Mouse (Mus musculus) megakaryocyte progenitor cell, adult 5-6 weeks (primary cell): ENCODE measurements at regions not wholly inside any gene's neighbourhood (a gene's known extent, or its start where the extent isn't known, plus 50 kb on each side); places are given as distances from the start of the nearest gene placed in this dataset.

Experiments used
- ATAC-seq: replicated peaks from 2 replicates; pipeline ENCODE4 v1.8.0; 2016; ENCODE audit warnings: mild to moderate bottlenecking, moderate TSS enrichment, inconsistent platforms; ENCODE audit not compliant: poor library complexity

DNA sequence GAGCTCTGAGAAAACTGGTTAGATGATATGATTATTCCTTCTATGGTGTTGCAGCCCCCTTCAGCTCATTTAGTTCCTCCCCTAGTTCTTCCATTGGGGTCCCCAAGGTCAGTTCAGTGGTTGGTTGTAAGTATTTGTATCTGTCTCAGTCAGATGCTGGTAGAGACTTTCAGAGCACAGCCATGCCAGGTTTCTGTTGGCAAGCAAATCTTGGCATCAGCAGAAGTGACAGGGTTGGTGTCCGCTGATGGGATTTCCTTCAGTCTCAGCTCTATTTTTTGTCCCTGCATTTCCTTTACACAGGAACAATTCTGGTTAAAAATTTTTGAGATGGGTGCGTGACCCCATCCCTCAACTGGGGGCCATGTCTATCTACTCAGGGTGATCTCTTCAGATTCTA is 55.3 kb upstream of the Spaca1 start:
- no peak for ATAC-seq

DNA sequence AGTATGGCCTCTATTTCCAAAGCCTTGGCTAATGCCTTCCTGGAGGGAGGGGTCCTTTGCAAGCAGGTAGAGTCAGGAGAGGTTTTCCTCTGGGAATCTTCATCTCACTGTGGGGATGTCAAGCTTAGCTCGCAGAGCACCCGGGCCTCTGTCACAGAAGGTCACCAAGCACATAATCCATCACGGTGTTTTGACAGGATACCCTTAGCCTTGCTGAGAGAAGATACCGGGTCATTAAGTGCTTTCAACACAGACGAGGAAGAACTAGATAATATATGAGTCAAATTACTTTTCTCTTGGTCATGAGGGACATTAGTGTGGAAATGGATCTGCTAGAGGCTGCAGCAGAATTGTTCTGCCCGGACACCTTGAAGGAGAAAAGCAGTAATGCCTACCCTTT is 64.3 kb upstream of the Spaca1 start:
- ATAC-seq, result no peak

DNA sequence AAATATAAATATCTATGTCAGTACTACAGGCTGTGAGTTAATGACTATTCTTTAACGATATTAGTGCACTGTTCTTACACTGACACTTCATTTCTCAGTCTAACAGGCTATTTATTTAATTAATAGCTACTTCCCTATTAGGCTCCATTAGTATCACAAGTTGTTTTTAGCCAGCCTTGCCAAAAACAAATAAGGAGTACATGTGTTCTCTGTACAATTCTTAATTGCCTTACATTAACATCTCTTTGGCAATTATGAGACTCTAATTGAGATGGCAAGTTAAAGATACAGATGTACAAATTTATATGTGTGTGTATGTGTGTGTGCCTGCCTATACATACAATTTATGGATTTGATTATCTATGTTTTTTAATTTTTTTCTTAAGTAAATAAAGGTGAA is 67.1 kb upstream of the Spaca1 start:
- no peak for ATAC-seq

DNA sequence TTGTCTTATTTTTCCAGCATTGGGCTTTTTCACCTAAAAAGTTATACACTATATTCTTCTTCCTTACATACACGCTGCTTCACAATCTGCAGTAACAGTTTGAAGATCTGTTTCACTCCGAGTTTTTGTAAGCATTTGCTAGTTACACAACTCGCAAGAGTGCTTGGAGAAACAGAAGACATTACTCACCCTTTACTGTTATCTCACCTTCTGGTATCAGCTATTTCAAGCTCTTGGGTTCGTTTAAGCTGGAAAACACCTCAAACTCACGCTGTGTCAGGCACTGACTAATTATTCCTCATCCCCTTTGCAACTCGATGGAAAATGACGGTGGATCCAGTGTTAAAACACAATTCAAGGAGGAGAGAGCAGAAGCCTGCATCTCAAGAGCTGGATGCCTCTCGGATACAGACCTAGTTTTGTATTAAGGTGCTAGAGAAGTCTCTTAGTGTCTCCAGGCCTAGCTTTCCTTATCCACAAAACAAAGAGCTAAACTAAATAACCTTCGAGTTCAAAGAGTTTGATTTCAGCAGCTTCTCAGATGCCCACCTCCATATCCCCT is 73.0 kb upstream of the Spaca1 start:
- ATAC-seq, result no peak

DNA sequence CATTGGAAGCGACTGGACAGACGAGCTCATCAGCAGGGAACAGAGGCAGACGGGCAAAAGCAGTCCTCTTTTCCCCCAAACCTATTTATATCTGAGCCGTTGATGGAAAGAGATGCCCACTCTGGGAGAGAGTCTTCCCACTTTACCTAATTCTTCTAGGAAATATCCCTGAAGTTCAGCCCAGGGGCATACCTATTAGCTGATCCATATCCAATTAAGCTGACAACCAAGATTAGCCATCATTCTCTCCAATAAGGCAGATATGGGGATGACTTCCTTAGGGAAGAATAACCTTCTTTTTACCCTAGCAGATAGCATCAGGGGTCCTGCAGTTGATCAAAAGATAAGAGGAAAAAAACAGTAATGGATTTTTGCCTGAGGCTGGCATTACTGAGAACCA is 78.2 kb upstream of the Spaca1 start:
- no peak for ATAC-seq

DNA sequence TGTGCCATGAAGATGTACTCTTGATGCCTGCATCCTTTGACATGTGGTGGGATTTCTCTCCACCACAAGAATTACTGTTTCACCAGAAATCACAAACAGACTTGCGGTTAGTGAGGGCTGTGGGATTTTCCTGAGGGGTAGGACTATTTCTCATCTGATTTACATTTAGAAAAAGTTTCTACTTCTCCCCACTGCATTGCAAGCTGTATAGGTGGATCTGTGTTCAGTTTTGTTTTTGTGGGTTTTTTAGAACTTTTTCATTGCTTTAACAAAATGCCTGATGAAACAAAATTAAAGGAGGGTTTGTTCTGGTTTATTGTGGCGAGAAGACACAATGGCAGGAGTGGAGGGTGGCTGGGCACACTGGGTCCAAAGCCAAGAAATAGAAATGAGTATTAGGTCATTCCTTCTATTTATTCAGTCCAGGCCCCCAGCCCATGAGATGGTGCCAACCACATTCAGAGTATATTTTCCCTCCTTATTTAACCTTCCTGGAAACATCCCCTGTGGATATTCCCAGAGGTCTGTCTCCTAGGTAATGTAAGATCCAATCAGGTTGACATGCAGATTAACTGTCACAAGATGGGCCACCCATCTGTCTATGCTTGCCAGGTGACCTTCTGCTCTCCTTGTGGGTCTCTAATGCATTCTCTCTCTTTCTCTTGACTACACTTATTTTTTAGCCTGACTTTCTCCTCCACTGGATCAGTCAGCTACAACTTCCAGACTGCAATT is 96.3 kb upstream of the Spaca1 start:
- no peak for ATAC-seq

DNA sequence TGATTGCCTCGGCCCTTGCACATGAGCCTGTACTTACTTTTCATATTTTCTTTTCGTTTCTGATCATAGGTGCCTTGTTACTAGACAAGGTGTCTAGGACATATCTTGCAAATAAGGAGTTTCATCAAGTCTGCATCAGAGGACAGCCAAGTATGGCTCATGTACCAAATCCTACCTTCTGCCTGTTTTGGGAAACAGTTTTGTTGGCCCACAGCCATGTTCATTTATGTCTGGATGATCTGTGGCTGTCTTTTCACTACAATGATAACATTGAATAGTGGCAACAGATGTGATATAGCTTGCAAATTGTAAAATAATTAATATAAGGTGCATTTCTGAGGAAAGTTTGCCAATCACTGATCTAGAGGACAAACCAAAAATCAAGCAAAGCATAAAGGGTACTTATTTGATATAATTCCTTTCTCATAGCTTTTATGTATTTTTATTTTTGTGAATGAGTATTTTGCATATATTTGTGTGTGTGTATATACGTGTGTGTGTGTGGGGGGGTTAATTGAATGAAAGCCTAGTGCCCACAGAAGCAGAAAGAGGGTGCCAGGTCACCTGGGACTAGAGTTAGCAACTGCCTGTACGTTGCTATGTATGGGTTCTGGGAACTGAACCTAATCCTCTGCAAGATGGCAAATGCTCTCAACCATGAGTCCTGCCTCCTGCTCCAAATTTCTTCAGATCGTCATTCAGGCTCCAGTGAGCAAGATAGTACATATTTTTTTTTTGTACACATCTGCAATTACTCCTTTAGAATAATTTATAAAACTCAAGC is 99.2 kb upstream of the Spaca1 start:
- no peak for ATAC-seq

DNA sequence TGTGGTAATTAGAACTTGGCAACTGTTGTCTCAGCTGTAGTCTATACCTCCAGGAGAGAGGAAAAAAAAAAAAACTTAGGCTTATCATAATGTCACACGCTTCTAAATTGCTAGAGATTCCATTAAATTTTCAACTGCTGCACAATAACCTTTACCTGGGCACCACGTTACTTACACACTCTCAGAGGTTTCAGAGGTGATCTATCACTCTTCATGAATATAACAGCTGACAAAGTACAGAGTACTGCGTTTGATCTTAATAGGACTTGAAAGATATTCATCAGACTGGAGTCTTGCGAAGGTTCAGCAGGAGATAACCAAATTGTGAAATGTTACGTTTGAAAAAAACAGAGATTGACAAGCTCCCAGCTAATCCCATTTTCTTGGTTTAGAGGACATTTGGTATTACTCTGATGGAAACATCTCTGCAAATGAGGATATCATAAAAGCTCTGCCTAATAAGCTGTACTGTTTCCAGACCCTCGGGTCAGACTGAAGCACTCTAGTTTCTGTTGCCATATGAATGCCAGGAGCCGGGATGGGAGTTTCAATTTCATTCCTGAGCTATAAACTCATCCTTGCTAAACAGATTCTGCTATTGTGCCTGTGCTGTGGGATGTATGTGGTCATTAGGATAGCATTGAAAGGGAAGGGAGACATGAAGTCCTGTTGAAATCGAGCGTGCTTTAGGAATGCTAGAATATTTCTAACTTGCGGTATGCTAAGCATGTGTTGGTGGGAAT is 101.8 kb upstream of the Spaca1 start:
- ATAC-seq, result no peak

DNA sequence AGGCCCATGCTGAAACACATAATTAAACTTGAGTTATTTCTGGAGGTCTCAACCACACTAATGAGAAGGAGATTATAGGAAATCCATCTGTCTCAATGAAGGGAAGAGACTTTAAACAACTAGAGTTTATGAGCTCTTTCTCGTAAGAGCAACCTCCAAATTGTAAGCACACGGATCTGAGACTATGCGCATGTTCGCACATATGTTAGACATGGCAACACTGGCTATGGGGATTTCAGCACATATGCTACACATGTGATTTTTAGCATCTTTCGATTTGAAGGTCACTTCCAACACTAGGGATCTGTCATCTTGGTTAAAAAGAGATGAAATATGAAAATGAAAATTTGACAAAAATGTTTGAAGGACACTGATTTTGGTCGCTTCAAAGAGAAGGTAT is 105.5 kb upstream of the Spaca1 start:
- no peak for ATAC-seq

DNA sequence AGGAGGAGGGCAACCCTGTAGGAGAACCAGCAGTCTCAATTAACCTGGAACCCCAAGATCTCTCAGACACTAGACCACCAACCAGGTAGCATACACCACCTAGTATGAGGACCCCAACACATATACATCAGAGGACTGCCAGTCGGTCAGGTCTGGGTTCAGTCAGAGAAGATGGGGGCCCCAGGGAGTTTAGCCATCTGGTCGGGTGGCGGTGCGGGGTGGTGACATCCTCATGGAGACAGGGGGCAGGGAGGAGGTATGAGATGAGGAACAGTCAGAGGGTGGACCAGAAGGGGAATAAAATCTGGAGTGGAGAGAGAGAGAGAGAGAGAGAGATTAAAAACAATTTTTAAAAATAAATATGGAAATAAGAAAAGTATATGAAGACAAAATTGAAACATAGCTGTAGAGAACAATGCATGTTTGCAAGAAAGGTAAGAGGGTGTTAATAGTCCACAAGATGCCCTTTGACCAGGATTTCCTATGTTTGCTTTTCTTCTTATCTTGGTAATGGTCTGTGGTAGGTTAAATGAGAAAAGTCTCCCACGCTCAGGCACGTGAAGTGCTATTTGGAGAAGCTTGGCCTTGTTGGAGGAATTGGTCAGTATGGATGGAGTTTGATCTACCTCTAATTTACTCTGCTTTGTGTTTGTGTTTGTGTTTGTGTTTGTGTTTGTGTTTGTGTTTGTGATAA is 108.0 kb upstream of the Spaca1 start:
- ATAC-seq, result no peak

DNA sequence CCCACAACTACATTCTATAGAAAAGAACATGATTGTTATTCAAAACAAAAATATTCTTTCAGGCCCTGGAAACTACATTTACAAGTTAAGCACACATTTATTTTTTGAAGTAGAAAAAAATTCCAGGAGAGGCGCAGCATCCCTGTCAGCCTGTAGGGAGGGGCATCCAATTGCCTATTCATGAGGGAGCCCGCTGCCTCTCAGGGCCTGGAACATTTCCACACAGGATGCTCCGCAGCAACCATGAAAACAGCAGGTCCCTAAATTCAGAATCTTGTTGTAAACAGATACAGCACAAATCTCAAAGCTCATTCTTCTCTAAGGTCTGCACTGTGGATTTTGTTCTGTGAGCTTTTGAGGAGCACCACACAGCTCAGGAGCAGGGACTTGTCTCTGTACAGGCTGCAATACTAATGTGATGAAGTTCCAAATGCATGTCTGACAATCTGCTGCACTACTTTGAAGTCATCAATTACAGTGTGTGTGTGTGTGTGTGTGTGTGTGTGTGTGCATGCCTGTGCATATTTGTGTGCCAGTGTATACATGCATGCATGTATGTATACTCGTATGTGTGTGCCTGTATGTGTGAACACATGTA is 121.4 kb upstream of the Spaca1 start:
- ATAC-seq, result no peak

DNA sequence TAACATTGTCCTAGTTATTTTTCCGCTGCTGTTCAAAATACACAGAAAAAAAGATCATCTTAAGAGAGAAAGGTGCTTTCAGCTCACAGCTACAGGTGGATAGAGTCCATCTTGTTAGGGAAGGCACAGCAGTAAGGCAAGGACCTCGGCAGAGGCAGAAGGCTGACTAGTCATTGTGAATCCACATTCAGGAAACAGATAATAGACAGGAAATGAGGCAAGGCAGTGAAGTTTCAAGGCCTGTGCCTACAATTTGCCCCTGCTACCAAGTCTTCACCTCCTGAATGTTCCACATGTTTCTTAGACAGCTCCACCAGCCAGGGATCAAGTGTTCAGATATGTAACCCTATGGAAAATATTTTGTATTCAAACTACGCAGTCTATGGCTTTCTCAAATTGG is 122.0 kb upstream of the Spaca1 start:
- peak; percentile 85 for ATAC-seq

DNA sequence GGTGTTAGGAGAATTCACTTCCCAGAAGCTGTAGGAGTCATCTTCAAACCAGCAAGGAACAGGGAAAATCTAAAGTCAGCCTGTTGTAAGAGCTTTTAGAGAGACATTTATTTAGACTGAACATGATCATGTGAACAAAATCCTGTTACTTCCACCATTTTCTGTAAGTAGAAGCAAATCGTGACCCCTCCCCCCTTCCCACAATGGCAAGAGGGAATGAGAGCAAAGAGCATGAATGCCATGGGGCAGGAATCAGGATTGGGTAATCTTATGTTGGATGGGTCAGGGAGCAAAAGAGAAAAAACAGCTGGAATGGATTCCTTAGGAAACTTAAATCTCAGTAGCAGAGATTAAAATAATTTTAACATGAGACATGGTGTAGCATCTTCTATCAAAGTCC is 127.4 kb upstream of the Spaca1 start:
- ATAC-seq, result no peak

DNA sequence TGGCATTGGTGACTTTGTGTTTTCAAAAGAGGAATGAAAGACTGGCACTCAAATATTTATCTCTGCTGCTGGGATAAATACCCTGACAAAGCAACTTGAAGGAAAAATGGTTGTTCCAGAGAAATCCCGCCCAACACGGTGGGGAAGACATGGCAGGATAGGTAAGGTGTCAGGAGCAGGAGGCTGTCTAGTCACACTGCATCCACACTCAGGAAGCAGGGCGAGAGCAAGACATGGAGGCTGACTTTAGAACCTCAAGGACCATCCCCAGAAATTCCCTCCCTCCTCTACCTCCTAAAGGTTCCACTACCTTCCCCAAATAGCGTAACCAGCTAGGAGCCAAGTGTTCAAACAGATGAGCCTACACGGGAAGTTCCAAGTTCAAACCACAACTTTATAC is 136.5 kb upstream of the Spaca1 start:
- ATAC-seq, result no peak

DNA sequence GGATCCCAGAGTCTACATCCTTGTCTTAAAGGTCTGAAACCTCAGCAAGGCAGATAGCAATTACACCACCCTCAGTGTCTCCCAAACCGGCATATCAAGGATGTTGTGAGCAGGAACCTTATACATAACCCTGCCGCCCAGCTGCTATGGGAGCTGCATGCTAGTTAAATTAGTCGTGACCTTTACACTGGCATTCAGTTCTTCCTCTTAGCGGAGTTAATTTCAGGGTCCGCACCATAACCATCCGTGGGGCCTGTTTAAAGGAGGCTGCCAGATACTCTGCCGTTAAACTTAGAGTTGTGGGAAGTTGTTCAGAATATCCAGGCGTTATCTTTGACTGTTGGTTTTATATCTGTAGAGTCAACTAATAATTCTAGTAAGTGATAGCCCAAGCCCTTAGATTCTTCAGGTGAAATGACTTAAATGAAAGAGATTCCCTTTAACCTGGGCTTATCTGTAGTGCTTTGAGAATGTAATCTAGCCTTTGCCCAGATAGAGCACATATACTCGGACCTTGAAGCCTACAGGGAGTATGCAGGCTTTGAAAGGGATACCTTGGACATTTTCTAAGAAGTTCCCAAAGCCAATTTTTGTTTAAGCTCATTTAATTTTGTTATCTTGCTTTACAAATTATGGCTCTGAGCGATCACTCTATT is 153.3 kb upstream of the Spaca1 start:
- ATAC-seq, result no peak

DNA sequence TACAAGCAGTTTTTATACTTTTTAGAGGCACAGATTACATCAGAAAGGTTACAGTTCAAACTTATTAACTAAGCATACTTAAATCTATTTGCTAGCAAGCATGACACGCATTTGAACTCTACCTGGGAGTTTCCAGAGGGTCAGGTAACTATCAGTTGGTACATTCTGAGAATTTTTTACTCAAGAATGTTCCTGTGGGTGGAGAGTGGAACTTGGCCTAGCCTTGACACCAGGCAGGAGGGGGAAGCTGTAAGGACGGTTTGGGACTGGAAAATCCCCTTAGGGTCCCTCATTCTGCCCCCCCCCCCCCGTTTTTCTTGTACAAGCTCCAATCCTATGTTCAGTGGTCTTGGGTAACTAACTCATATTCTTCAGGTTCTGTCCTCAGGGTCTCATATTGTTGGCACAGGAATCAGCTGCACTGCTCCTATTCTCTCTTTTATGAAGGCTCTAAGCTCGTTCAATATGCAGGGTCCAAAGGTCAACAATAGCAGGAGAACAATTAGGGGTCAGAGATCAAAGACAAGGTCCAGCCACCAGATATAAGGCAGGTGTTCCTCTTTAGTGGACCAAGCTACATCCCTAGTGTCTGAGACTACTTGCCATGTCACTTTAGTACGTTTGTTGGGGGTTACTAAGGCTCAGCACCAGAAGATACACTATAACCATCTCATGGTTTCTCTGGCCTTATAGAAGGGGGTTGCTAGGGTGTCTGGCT is 159.3 kb upstream of the Spaca1 start:
- ATAC-seq, result no peak

DNA sequence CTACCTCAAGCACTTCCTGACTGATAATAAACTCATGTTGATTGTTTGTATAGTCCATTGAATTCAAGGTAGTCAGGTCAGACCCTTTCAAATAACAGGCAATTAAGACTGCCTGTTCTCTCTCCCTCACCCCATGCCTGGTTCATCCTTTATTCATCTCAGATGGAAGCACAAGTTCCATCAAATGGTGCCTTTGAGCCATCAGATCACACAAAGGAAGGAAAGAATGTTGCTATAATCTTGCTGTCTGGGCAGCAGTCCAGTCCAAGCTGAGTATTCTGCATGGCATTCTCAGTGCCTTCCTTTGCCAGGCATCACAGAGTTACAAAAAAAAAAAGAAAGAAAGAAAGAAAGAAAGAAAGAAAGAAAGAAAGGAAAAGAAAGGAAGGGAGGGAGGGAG is 163.7 kb upstream of the Spaca1 start:
- no peak for ATAC-seq

DNA sequence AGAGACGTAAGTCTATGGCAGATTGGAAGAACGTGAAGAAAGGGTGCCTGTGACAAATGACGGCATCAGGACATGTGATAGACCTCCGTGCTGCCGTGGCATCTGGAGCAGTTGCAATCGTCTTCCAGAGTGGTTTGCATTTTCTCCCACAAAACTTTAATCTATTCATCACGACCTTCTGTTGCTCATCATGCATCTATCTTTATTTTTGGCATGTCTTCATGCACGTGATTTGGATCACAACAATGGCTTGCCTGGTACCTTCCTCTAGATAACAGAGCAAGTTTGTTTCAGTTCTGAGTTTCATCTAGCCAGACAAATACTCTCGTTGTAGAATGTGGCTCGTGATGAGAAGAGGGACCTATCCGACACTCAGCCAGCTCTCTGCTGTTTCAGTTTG is 164.4 kb upstream of the Spaca1 start:
- ATAC-seq, result no peak

DNA sequence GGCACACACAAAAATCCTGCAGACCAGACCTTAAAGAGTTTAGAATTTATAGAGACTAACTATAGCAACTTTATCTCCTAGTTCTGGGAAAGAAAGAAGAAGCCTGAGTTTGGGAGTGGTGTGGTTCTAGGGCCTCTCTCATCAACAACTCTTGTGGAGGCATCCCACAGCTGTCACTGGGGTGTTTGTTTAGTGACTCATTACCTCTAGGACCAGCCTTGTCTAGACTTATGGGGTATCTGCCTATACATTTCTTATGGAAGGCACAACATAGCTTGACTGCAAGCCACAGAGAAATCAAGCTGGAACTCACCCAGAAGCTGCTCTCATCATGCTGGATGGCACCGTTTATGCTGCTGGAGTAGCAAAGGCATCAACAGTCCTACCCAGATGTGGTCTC is 171.9 kb upstream of the Spaca1 start:
- ATAC-seq, result no peak
